Mouse (Mus musculus) liver, postnatal 0 days (tissue): ENCODE measurements around the gene 2310034G01Rik. TPM values are rescaled to one million over a fixed set of nuclear protein-coding genes. Genes with fewer than 3 reads are reported as not detected.
A peak's percentile ranks its signal among the peaks of the same experiment; 100 is the strongest.

Experiments
- ATAC-seq: fragments of 200-750 bp; cut with Nextera tagmentation; 2 replicates; pipeline ENCODE4 v1.8.0; 2017; ENCODE audit warnings: mild to moderate bottlenecking, moderate library complexity
- DNase-seq: peaks from one replicate; pipeline ENCODE4 v3.0.0-alpha.2; 2016
- H3K27ac ChIP-seq: fragments of 300-500 bp; sonication (generic); 2 replicates; pipeline ENCODE4 v1.5.1; 2014; ENCODE audit warnings: antibody characterized with exemption, moderate library complexity, mild to moderate bottlenecking, low read depth
- H3K27me3 ChIP-seq: fragments of 300-500 bp; sonication (generic); 2 replicates; pipeline ENCODE4 v1.6.1; 2014; ENCODE audit warnings: low read length, control low read depth, mixed read lengths; ENCODE audit not compliant: insufficient read depth
- H3K36me3 ChIP-seq: fragments of 300-500 bp; sonication (generic); replicated peaks from 2 replicates; pipeline ENCODE4 v1.6.1; 2014; ENCODE audit warnings: mild to moderate bottlenecking, control low read depth, low read length, moderate library complexity, mixed read lengths; ENCODE audit not compliant: insufficient read depth
- H3K4me1 ChIP-seq: fragments of 300-500 bp; sonication (generic); 2 replicates; pipeline ENCODE4 v1.6.1; 2014; ENCODE audit warnings: antibody characterized with exemption, mild to moderate bottlenecking, control low read depth; ENCODE audit not compliant: insufficient read depth
- H3K4me2 ChIP-seq: fragments of 300-500 bp; sonication (generic); 2 replicates; pipeline ENCODE4 v1.6.1; 2014; ENCODE audit warnings: low read depth, mild to moderate bottlenecking, low read length, moderate library complexity, mixed read lengths
- H3K4me3 ChIP-seq: fragments of 300-500 bp; sonication (generic); 2 replicates; pipeline ENCODE4 v1.5.1; 2014; ENCODE audit warnings: low read depth, low read length
- H3K9ac ChIP-seq: fragments of 300-500 bp; sonication (generic); replicated peaks from 2 replicates; pipeline ENCODE4 v1.6.1; 2014; ENCODE audit warnings: mild to moderate bottlenecking, moderate library complexity
- H3K9me3 ChIP-seq: fragments of 300-500 bp; sonication (generic); 2 replicates; pipeline ENCODE4 v1.6.1; 2016; ENCODE audit warnings: mild to moderate bottlenecking, control low read depth, low read length, mixed read lengths
- CTCF ChIP-seq: sonication (generic); IDR thresholded peaks from 2 replicates; pipeline ENCODE4 v1.5.1; 2016; ENCODE audit warnings: antibody characterized with exemption, low read depth
- EP300 ChIP-seq: IDR thresholded peaks from 2 replicates; pipeline ENCODE4 v1.6.1; 2016; ENCODE audit warnings: antibody characterized with exemption, low read depth, mild to moderate bottlenecking
- WGBS: fragments of 180-500 bp; shearing (Covaris S2); extraction: QIAGEN DNeasy Blood & Tissue Kit; methylation state at CpG from one replicate; pipeline ENCODE4 v1.1.7; 2014; ENCODE audit not compliant: insufficient replicate concordance; 5-methylcytosine and 5-hydroxymethylcytosine counted together
- microRNA counts: library from miRNA; unstranded; fragments of <30 nt; microRNA quantifications from one replicate; lab custom pipeline; 2015
- microRNA-seq: library from miRNA; unstranded; fragments of <30 nt; microRNA quantifications from one replicate; pipeline ENCODE4, GENCODE M21; 2016
- polyA plus RNA-seq: library from polyadenylated mRNA; unstranded; fragments of >200 nt; fragmentation: Nextera tagmentation; extraction: Ambion mirVana; gene quantifications from 2 replicates; pipeline ENCODE4 v1.2.1, GENCODE M21; 2015

The 2310034G01Rik gene
- polyA plus RNA-seq, 1 experiment from 2014 or later: 0.75 TPM

GRCm38 (mm10) chr19:46304216-46304841 is 45.8 kb downstream of the 2310034G01Rik start, which contains the start of gene Nfkb2:
Gene Nfkb2, plus strand, starts transcription at chr19:46304320.
- DNase-seq (peak; percentile 92), ATAC-seq (peak; percentile 89)
- TF ChIP-seq EP300 (peak; percentile 6; the same call in 1 of the 2 replicates), CTCF (peak; percentile 94)
- peak within 1 kb of the TSS; percentile 82 for H3K4me2 ChIP-seq
- H3K4me3 ChIP-seq: peak within 1 kb of the TSS; percentile 61
- H3K4me1 ChIP-seq: peaks cover 20% of the 10 kb centered on the region
- H3K27me3 ChIP-seq: no peaks in the 10 kb centered on the region
- peaks cover 7% of the 10 kb centered on the region for H3K36me3 ChIP-seq
- H3K9ac ChIP-seq: peak within 1 kb of the TSS; percentile 61
- WGBS: under 1% methylated on average over 39 of the region's 39 CpGs
- H3K9me3 ChIP-seq: no peaks in the 10 kb centered on the region
- peak within 1 kb of the TSS; percentile 81 for H3K27ac ChIP-seq

- Histone ChIP-seq H3K36me3 (peaks cover 6% of the 10 kb centered on the region), H3K4me3 (peak overlapping the region; percentile 61), H3K27ac (peak overlapping the region; percentile 81), H3K4me2 (peak overlapping the region; percentile 82), H3K9ac (0 out of 2 replicates have a peak overlapping the region, but pooled peaks have one; percentile 8), H3K4me1 (peaks cover 13% of the 10 kb centered on the region), H3K27me3 (no peaks in the 10 kb centered on the region), H3K9me3 (no peaks in the 10 kb centered on the region)
- ATAC-seq (no peak), DNase-seq (no peak)
- TF ChIP-seq CTCF (no peak), EP300 (no peak)
- WGBS: 55% methylated on average over 18 of the region's 18 CpGs
Measured at GRCm38 (mm10) chr19:46303251-46304215, 46.6 kb downstream of the 2310034G01Rik start.

DNA sequence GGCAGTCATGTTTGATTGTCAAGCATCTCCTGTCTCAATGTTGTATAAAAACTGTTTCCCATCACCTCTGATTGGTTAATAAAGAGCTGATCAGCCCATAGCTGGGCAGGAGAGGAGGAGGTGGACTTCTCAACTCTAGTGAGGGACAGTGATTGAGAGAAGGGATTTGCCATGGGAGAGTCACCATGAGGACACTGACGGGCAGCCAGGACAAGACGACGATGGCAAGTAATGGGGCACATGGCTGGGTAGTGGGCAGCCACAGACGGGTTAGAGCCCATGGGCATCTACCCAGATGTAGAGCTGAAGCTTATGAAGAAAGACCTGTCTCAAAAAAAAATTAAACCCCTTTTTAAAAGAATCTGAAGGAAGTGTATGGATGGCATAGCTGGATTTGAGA is 47.6 kb downstream of the 2310034G01Rik start:
- Histone ChIP-seq H3K36me3 (peaks cover 2% of the 10 kb centered on the region; the same call in 1 of the 2 replicates), H3K4me2 (no peak overlapping the region), H3K27ac (no peak overlapping the region), H3K4me1 (peaks cover 12% of the 10 kb centered on the region), H3K4me3 (no peak overlapping the region), H3K27me3 (no peaks in the 10 kb centered on the region), H3K9me3 (no peaks in the 10 kb centered on the region), H3K9ac (no peak overlapping the region)
- ATAC-seq (no peak), DNase-seq (no peak)
- WGBS: 79% methylated on average over 4 of the region's 4 CpGs
- no peak for TF ChIP-seq EP300
- TF ChIP-seq CTCF: no peak

DNA sequence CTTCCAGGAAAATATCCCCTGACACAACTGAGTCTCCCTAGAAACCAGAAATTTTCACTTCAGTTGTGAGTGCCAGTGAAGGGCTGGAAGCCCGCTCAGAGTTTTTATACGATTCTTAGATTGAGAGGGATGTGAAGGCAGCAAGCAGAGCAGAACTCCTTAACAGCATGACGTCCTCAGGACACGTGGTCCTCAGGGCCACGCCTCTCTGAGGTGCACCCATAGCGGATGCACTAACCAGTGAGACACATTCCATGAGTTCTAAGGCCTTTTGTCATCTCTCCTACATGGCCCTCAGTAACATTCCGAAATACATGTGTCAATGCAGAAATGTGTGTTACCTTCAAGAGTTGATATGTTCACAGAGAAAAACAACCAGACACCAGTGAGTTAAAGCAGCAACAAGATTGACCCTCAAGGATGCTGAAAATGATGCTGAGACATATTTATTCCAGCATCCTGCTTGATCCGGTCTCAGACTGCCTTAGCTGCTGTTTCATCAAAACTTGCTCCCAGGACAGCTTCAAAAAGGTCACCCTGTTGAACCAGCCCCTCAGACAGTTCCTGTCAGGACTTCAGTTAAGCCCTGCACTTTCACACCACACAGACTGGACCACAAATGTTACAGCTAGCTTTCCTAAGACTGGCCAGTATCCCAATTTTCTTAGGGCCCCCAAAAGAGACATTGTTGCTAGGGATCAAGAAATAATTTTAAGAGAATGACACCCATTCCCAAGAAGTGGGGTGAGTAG is 49.6 kb downstream of the 2310034G01Rik start:
- no peak for DNase-seq
- Histone ChIP-seq H3K9me3 (no peaks in the 10 kb centered on the region), H3K36me3 (no peaks in the 10 kb centered on the region), H3K4me2 (no peak overlapping the region), H3K27ac (no peak overlapping the region), H3K4me1 (peaks cover 5% of the 10 kb centered on the region), H3K4me3 (no peak overlapping the region), H3K9ac (no peak overlapping the region), H3K27me3 (no peaks in the 10 kb centered on the region)
- 33% methylated on average over 8 of the region's 8 CpGs for WGBS
- no peak for ATAC-seq
- TF ChIP-seq EP300: no peak
- no peak for TF ChIP-seq CTCF

MicroRNAs encoded within 50 kb of the gene (microRNA counts, 519-probe panel; counts per million panel counts)
- microRNA mmu-miR-146b (lab: Ali Mortazavi, UCI): 1,154 counts per million, percentile 7 among the panel's probes with 10 or more counts

Small RNA genes lying within 50 kb of the gene (microRNA-seq; reads per million reads assigned to microRNA genes)
- 2.4 reads per million for gene Mir146b

Other genes with a start within 250 kb of the 2310034G01Rik start
- 0.24 and 0.26 TPM in 2 replicates for gene Elovl3, start 218.4 kb downstream of the 2310034G01Rik start, polyA plus RNA-seq
- gene Pitx3, start 202.0 kb downstream of the 2310034G01Rik start, polyA plus RNA-seq: 0.19 TPM in 1 of 2 replicates, not detected in the other
- 9.8 and 12.0 TPM in 2 replicates for gene Gbf1, start 197.8 kb downstream of the 2310034G01Rik start, polyA plus RNA-seq
- gene Nfkb2, start 46.0 kb downstream of the 2310034G01Rik start, polyA plus RNA-seq: 2.9 and 3.5 TPM in 2 replicates
- 1.9 and 2.0 TPM in 2 replicates for gene Psd, start 23.1 kb downstream of the 2310034G01Rik start, polyA plus RNA-seq
- 8.6 and 8.8 TPM in 2 replicates for gene Fbxl15, start 22.1 kb downstream of the 2310034G01Rik start, polyA plus RNA-seq
- 52.4 and 53.8 TPM in 2 replicates for gene Cuedc2, start 11.6 kb downstream of the 2310034G01Rik start, polyA plus RNA-seq
- 3.4 and 3.9 TPM in 2 replicates for gene Mfsd13a, start 9.2 kb downstream of the 2310034G01Rik start, polyA plus RNA-seq
- gene Actr1a, start 45.4 kb upstream of the 2310034G01Rik start, polyA plus RNA-seq: 31.8 and 35.4 TPM in 2 replicates
- 3.7 and 3.8 TPM in 2 replicates for gene Sufu, start 46.6 kb upstream of the 2310034G01Rik start, polyA plus RNA-seq
- 7.9 and 9.8 TPM in 2 replicates for gene Trim8, start 151.4 kb upstream of the 2310034G01Rik start, polyA plus RNA-seq
- 17.0 and 17.1 TPM in 2 replicates for gene Arl3, start 222.9 kb upstream of the 2310034G01Rik start, polyA plus RNA-seq
- 63.0 and 63.4 TPM in 2 replicates for gene Sfxn2, start 223.1 kb upstream of the 2310034G01Rik start, polyA plus RNA-seq
- gene Wbp1l, start 248.8 kb upstream of the 2310034G01Rik start, polyA plus RNA-seq: 40.4 and 48.8 TPM in 2 replicates